Mouse (Mus musculus) retina, postnatal 7 days (tissue): ENCODE measurements around the gene Clec2e.

Experiments used
- DNase-seq: peaks from one replicate; pipeline ENCODE4 v3.0.0-alpha.2; 2012; ENCODE audit warnings: low read depth, low spot score

The Clec2e gene

GRCm38 (mm10) chr6:129065407-129065806 lies 35.3 kb downstream of the Clec2e start:
- DNase-seq: no peak

GRCm38 (mm10) chr6:129058013-129058412 lies 42.7 kb downstream of the Clec2e start:
- DNase-seq: no peak

DNA sequence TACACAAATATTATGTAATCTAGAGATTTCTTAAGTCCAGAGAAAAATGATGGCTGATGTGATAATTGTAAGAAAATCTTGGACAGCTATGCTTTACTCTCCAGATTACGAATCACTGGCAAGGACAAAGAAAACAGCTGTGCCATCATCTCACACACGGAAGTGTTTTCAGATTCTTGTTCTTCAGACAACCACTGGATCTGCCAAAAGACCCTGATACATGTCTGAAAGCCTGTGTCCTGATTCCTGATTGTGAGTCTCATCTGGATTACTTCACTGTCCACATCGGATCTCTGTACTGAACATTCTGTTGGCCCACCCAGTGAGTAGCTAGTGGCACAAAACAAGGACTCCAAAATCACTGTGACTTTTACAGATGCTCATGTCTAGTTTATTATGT lies 44.5 kb downstream of the Clec2e start:
- no peak for DNase-seq

GRCm38 (mm10) chr6:129051731-129052130 lies 49.0 kb downstream of the Clec2e start:
- no peak for DNase-seq

DNA sequence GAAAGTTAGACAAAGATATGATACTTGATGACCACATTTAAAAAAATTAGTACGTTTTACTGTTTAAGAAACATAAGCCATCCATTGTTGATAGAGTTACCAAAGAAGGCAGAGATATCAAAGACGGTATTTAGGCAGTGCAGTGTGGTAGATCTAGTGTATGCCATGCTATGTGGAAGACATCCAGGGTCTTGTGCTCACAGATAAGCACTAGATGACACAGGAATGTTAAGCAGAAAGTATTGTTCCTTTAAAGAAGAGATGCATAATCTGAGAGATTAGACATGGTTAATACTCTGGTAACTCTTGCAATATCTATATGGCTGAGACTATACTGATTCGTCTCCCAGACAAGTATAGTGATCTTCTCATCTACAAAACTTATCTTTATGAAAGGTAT lies 49.6 kb downstream of the Clec2e start:
- DNase-seq: no peak

DNA sequence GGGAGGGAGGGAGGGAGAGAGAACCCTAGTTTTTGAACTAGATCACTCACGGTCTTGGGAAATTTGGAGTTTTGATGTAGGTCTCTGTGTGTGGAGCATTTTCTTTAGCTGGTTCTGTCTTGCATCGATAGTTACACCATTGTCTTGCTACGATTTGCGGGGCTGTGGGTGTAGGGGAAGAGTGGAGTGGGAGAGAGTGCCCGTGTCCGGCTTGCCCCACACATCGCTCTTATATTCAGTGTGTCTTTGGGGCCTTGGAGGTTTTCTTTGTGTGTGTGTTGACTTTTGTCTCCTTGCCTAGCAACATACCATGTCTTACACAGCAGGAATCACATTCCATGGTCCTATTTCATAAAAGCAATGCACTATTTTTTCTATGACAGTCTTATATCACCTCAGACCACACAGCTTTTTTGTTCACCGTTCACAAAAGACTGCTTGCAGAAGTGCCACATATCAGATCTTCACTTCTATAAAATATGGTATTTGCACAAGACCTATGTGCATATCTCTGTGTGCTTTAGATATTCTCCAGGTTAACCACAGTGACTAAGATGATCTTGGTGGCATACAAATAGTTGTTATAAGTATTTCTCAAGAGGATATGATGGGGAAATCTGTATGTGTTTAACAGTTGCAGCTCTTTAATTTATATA lies 51.0 kb downstream of the Clec2e start:
- no peak for DNase-seq

DNA sequence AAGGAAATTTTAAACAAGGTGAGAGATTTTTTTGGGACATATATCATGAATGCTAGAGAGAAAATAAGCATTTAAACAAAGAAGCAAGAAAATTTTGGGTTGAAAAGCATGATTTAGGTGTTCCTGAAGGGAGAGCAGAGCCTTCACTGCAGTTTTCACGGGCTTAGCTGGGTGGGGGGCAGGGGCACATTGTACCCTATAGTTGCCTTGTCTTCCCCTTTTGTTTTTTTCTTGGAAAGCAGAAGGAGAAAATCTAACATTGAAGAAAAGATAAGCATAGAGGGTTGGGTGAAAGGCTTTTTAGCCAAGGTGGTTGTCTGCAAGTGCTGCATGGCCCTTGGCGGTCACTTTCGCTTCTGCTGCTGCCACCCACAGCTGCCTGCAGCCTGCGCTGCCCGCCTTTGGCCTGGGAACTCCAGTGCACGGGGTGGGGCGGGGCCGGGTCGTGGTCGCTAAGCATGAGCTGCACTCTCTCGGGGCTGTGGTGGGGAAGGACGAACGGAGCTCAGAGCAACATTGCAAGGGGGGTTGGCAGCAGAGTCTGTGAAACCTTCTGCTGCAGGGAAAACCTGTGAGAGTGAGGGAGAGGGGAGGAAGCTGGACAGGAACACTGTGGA lies 51.7 kb downstream of the Clec2e start:
- DNase-seq: peak; percentile 24

DNA sequence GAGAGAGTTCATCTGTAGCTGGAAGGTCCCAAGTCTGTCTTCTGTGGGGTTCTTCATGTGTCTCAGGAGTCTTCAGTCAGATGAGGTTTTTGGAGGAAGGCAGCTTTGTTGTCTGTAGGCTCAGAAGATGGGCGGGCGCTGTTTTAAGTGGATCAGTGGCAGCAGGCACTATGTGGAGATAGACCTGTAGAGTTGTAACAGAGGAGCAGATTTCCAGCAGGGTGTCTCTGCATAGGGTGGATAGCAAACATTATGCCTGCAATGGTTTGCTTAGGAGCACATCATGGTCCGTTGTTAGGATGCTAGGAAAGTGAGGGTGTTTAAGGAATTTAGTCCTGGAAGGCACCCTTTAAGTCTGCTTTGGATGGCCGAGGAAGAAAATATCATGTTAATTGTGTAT lies 52.3 kb downstream of the Clec2e start:
- no peak for DNase-seq

GRCm38 (mm10) chr6:129045601-129046000 lies 55.1 kb downstream of the Clec2e start, which contains the start of gene Klrb1f:
Gene Klrb1f, plus strand, starts transcription at chr6:129045901.
- DNase-seq: no peak

- DNase-seq: no peak
Observed at GRCm38 (mm10) chr6:129042470-129042869, 58.2 kb downstream of the Clec2e start.
